Mouse (Mus musculus): Measurements from ENCODE around the gene Fhad1.

- TF ChIP-seq GATA1 (IDR thresholded peaks at IDR 0.05; ENCODE audit: borderline replicate concordance, low read length) (no peak), FLI1 (IDR thresholded peaks at IDR 0.05; ENCODE audit: low read length) (no peak)
Measured at GRCm38 (mm10) chr4:142059841-142060193, 44.9 kb upstream of the Fhad1 start.
